Mouse (Mus musculus) MEL (cell line): Measurements from ENCODE around the gene Abcb9. TPM values are rescaled to one million over a fixed set of nuclear protein-coding genes. Genes with fewer than 3 reads are reported as not detected.

Experiments used
- DNase-seq: peaks from one replicate; pipeline ENCODE4 v3.0.0; 2011; ENCODE audit warnings: low read depth, low spot score
- H3K27ac ChIP-seq: 2 replicates; pipeline ENCODE4 v1.5.1; 2012; ENCODE audit warnings: low read depth, mild to moderate bottlenecking, control low read depth, low read length, moderate library complexity; ENCODE audit not compliant: control insufficient read depth
- H3K27me3 ChIP-seq, 2 experiments: fragments of 150-350 bp in 1 of 2; sonication (generic) in 1 of 2; 2 replicates each; pipeline ENCODE4 v1.6.1; 2012; ENCODE audit warnings: low read length in 2 of 2, mild to moderate bottlenecking in 2 of 2, improper control_type of control experiment in 1 of 2, moderate library complexity in 1 of 2; ENCODE audit not compliant: insufficient read depth in 2 of 2, control insufficient read depth in 1 of 2
- H3K36me3 ChIP-seq, 2 experiments: 2 replicates each; pipeline ENCODE4 v1.6.1; 2012 to 2014; ENCODE audit warnings: low read length in 2 of 2, improper control_type of control experiment in 1 of 2, inconsistent platforms in 1 of 2, mild to moderate bottlenecking in 1 of 2; ENCODE audit not compliant: insufficient read depth in 2 of 2, control insufficient read depth in 1 of 2
- H3K4me1 ChIP-seq, 2 experiments: fragments of 150-350 bp in 1 of 2; sonication (generic) in 1 of 2; 2 replicates each; pipeline ENCODE4 v1.6.1; 2012; ENCODE audit warnings: low read length in 2 of 2, improper control_type of control experiment in 1 of 2, mild to moderate bottlenecking in 1 of 2; ENCODE audit not compliant: insufficient read depth in 2 of 2, control insufficient read depth in 1 of 2
- H3K4me3 ChIP-seq, 2 experiments: fragments of 150-350 bp in 1 of 2; sonication (generic) in 1 of 2; 2 replicates each; pipeline ENCODE4 v1.5.1; 2012; ENCODE audit warnings: low read depth in 2 of 2, low read length in 2 of 2, mild to moderate bottlenecking in 2 of 2, moderate library complexity in 2 of 2, control low read depth in 1 of 2, improper control_type of control experiment in 1 of 2; ENCODE audit not compliant: control insufficient read depth in 1 of 2, insufficient read depth in 1 of 2
- H3K79me2 ChIP-seq: 2 replicates; pipeline ENCODE4 v1.6.1; 2012; ENCODE audit warnings: mild to moderate bottlenecking, low read length, moderate library complexity; ENCODE audit not compliant: control insufficient read depth, poor library complexity, insufficient read depth
- H3K9ac ChIP-seq: 2 replicates; pipeline ENCODE4 v1.6.1; 2012; ENCODE audit warnings: low read depth, mild to moderate bottlenecking, control low read depth, low read length, moderate library complexity; ENCODE audit not compliant: control insufficient read depth, poor library complexity, severe bottlenecking
- H3K9me3 ChIP-seq: fragments of 150-350 bp; sonication (generic); replicated peaks from 2 replicates; pipeline ENCODE4 v1.6.1; 2012; ENCODE audit warnings: mild to moderate bottlenecking, low read length, improper control_type of control experiment, moderate library complexity; ENCODE audit not compliant: insufficient read depth
- BHLHE40 ChIP-seq: IDR thresholded peaks from 2 replicates; pipeline ENCODE4 v1.6.1; 2012; ENCODE audit warnings: low read depth, mild to moderate bottlenecking, inconsistent platforms, low read length, improper control_type of control experiment, borderline replicate concordance
- CHD2 ChIP-seq: IDR thresholded peaks from 2 replicates; pipeline ENCODE4 v1.6.1; 2011; ENCODE audit warnings: low read length, improper control_type of control experiment
- E2F4 ChIP-seq: IDR thresholded peaks from 2 replicates; pipeline ENCODE4 v1.6.1; 2011; ENCODE audit warnings: low read depth, low read length, improper control_type of control experiment, borderline replicate concordance
- ELF1 ChIP-seq: IDR thresholded peaks from 2 replicates; pipeline ENCODE4 v1.6.1; 2014; ENCODE audit warnings: low read depth, mild to moderate bottlenecking, inconsistent platforms, low read length, improper control_type of control experiment, moderate library complexity
- ETS1 ChIP-seq: IDR thresholded peaks from 2 replicates; pipeline ENCODE4 v1.6.1; 2012; ENCODE audit warnings: low read depth, mild to moderate bottlenecking, inconsistent platforms, low read length, improper control_type of control experiment, moderate library complexity
- GATA1 ChIP-seq: IDR thresholded peaks from 2 replicates; pipeline ENCODE4 v1.6.1; 2011; ENCODE audit warnings: low read depth, low read length, improper control_type of control experiment
- HCFC1 ChIP-seq: IDR thresholded peaks from 2 replicates; pipeline ENCODE4 v1.6.1; 2012; ENCODE audit warnings: low read depth, mild to moderate bottlenecking, inconsistent platforms, low read length, improper control_type of control experiment, moderate library complexity
- KAT2A ChIP-seq: conservative IDR thresholded peaks from 2 replicates; pipeline ENCODE4 v1.6.1; 2012; ENCODE audit warnings: low read depth, low read length, improper control_type of control experiment, inconsistent platforms
- MAX ChIP-seq: IDR thresholded peaks from 2 replicates; pipeline ENCODE4 v1.6.1; 2011; ENCODE audit warnings: low read length, improper control_type of control experiment
- MEF2A ChIP-seq: IDR thresholded peaks from 2 replicates; pipeline ENCODE4 v1.6.1; 2014; ENCODE audit warnings: low read depth, mild to moderate bottlenecking, inconsistent platforms, low read length, improper control_type of control experiment; ENCODE audit not compliant: poor library complexity, insufficient replicate concordance, severe bottlenecking; ENCODE audit errors: extremely low read depth
- MXI1 ChIP-seq: IDR thresholded peaks from 2 replicates; pipeline ENCODE4 v1.6.1; 2011; ENCODE audit warnings: mild to moderate bottlenecking, low read depth, low read length, improper control_type of control experiment
- MYC ChIP-seq: IDR thresholded peaks from 2 replicates; pipeline ENCODE4 v1.6.1; 2011; ENCODE audit warnings: low read depth, mild to moderate bottlenecking, low read length, improper control_type of control experiment, moderate library complexity
- POLR2A ChIP-seq, 2 experiments: IDR thresholded peaks; 2 replicates each; pipeline ENCODE4 v1.6.1; 2011 to 2012; ENCODE audit warnings: low read length in 2 of 2, mild to moderate bottlenecking in 2 of 2, control low read depth in 1 of 2, improper control_type of control experiment in 1 of 2, low read depth in 1 of 2, moderate library complexity in 1 of 2; ENCODE audit not compliant: control insufficient read depth in 1 of 2, insufficient read depth in 1 of 2, poor library complexity in 1 of 2
- POLR2AphosphoS2 ChIP-seq: IDR thresholded peaks from 2 replicates; pipeline ENCODE4 v1.6.1; 2011; ENCODE audit warnings: low read length, improper control_type of control experiment
- POLR2AphosphoS5 ChIP-seq: IDR thresholded peaks from 2 replicates; pipeline ENCODE4 v1.6.1; 2012; ENCODE audit warnings: low read depth, borderline replicate concordance, mild to moderate bottlenecking, inconsistent platforms, low read length, moderate library complexity, mixed read lengths
- RAD21 ChIP-seq: IDR thresholded peaks from 2 replicates; pipeline ENCODE4 v1.6.1; 2011; ENCODE audit warnings: mild to moderate bottlenecking, low read depth, low read length, improper control_type of control experiment
- SIN3A ChIP-seq: IDR thresholded peaks from 2 replicates; pipeline ENCODE4 v1.6.1; 2012; ENCODE audit warnings: low read length, improper control_type of control experiment, inconsistent platforms
- SMC3 ChIP-seq: IDR thresholded peaks from 2 replicates; pipeline ENCODE4 v1.6.1; 2011; ENCODE audit warnings: low read depth, low read length, improper control_type of control experiment
- TAL1 ChIP-seq: IDR thresholded peaks from 2 replicates; pipeline ENCODE4 v1.6.1; 2012; ENCODE audit warnings: mild to moderate bottlenecking, inconsistent platforms, low read length, moderate library complexity, mixed read lengths
- TBP ChIP-seq: IDR thresholded peaks from 2 replicates; pipeline ENCODE4 v1.8.0; 2011; ENCODE audit warnings: low read depth, low read length, improper control_type of control experiment
- TCF12 ChIP-seq: IDR thresholded peaks from 2 replicates; pipeline ENCODE4 v1.6.1; 2014; ENCODE audit warnings: low read depth, mild to moderate bottlenecking, inconsistent platforms, low read length, improper control_type of control experiment, moderate library complexity
- UBTF ChIP-seq: IDR thresholded peaks from 2 replicates; pipeline ENCODE4 v1.6.1; 2012; ENCODE audit warnings: low read depth, mild to moderate bottlenecking, inconsistent platforms, low read length, improper control_type of control experiment, moderate library complexity, borderline replicate concordance; ENCODE audit not compliant: insufficient read depth
- USF1 ChIP-seq: IDR thresholded peaks from 2 replicates; pipeline ENCODE4 v1.6.1; 2014; ENCODE audit warnings: low read depth, mild to moderate bottlenecking, inconsistent platforms, low read length, improper control_type of control experiment, moderate library complexity
- ZC3H11A ChIP-seq: IDR thresholded peaks from 2 replicates; pipeline ENCODE4 v1.6.1; 2012; ENCODE audit warnings: low read depth, mild to moderate bottlenecking, inconsistent platforms, low read length, improper control_type of control experiment
- ZKSCAN1 ChIP-seq: IDR thresholded peaks from 2 replicates; pipeline ENCODE4 v1.6.1; 2012; ENCODE audit warnings: low read depth, mild to moderate bottlenecking, inconsistent platforms, low read length, improper control_type of control experiment, moderate library complexity
- polyA plus RNA-seq, 2 experiments: library from polyadenylated mRNA; stranded (reverse) in 1 of 2; unstranded in 1 of 2; fragments of >175 nt in 1 of 2; fragments of >200 nt in 1 of 2; gene quantifications; 2 replicates each; pipeline versions ENCODE4 v1.2.1 to v1.2.4; 2012; ENCODE audit warnings: low replicate concordance in 2 of 2, low read depth in 1 of 2; ENCODE audit not compliant: insufficient read length in 2 of 2, insufficient read depth in 1 of 2, missing spikeins in 1 of 2
- total RNA-seq: library from RNA; depleted of rRNA; stranded (reverse); fragments of 300-350 nt; gene quantifications from 2 replicates; pipeline ENCODE4 v1.2.3, GENCODE M21; 2012

Gene Abcb9
- total and polyA plus RNA-seq, 3 experiments = 2.4 to 8.1 TPM; not detected in 1

GRCm38 (mm10) chr5:124115531-124115930, 19.9 kb upstream of the Abcb9 start:
- TF ChIP-seq BHLHE40 (no peak), KAT2A (no peak), SMC3 (no peak), SIN3A (no peak), HCFC1 (no peak), MAX (no peak), TAL1 (no peak), MYC (no peak), POLR2AphosphoS5 (no peak), CHD2 (no peak), ZC3H11A (no peak), TBP (no peak), TCF12 (no peak), ELF1 (no peak), POLR2A (IDR thresholded peaks at IDR 0.05; ENCODE audit: control insufficient read depth in 1 of 2, insufficient read depth in 1 of 2, low read depth in 1 of 2, low read length in 2 of 2, poor library complexity in 1 of 2) (no peak), RAD21 (no peak), UBTF (no peak), ETS1 (no peak), E2F4 (no peak), MEF2A (no peak)
- peak; percentile 32 for DNase-seq
- Histone ChIP-seq H3K79me2 (peaks cover 46% of the 10 kb centered on the region), H3K36me3 (peaks cover 2 to 4% of the 10 kb centered on the region in 2 experiments; a peak in 1 of 4 replicates), H3K9ac (peak overlapping the region; percentile 96), H3K4me3 (peak overlapping the region; percentile 85 to 92; a peak in 3 of 4 replicates), H3K27ac (no peak overlapping the region), H3K4me1 (peaks cover 0 to 15% of the 10 kb centered on the region in 2 experiments; a peak in 3 of 4 replicates), H3K9me3 (no peaks in the 10 kb centered on the region), H3K27me3 (no peaks in the 10 kb centered on the region)

- Histone ChIP-seq H3K27ac (no peak overlapping the region), H3K4me3 (no peak overlapping the region), H3K4me1 (peaks cover 0 to 15% of the 10 kb centered on the region in 2 experiments; a peak in 3 of 4 replicates), H3K36me3 (peaks cover 2 to 4% of the 10 kb centered on the region in 2 experiments; a peak in 1 of 4 replicates), H3K27me3 (no peaks in the 10 kb centered on the region), H3K9me3 (no peaks in the 10 kb centered on the region), H3K9ac (no peak overlapping the region), H3K79me2 (peaks cover 48% of the 10 kb centered on the region)
- no peak for DNase-seq
- TF ChIP-seq USF1 (no peak), GATA1 (no peak), HCFC1 (no peak), POLR2AphosphoS2 (no peak), ZKSCAN1 (no peak), TAL1 (no peak), MXI1 (no peak)
Observed at GRCm38 (mm10) chr5:124114276-124115025, 18.9 kb upstream of the Abcb9 start.
